In genomic region chr7:94046029-94046428, GRCm38 (mm10) we compare ENCODE assay signal across 10 mouse cellular contexts.
DNase-seq lines count a peak whose midpoint lies in the region; ATAC-seq and TF ChIP-seq lines count a peak whose summit lies in the region.
"Had no signal": no experiment of that assay in that cellular context is flagged by ENCODE, and none has a peak within 500 bp of the region (broad histone marks: within the 10 kb centered on the region; RNA-seq: fewer than 3 reads in every experiment).

No protein-coding gene starts in this region.

- no peak for TF ChIP-seq POLR2A in MEL (IDR thresholded peaks at IDR 0.05; ENCODE audit: control insufficient read depth in 1 of 2, insufficient read depth in 1 of 2, low read depth in 1 of 2, low read length in 2 of 2, poor library complexity in 1 of 2)

- H3K4me1 ChIP-seq in hindbrain, embryonic 11.5 days (replicated peaks; ENCODE audit: control insufficient read depth, insufficient read depth, low read length), result no peaks in the 10 kb centered on the region
- peaks cover 7% of the 10 kb centered on the region for H3K4me1 ChIP-seq in hindbrain, embryonic 13.5 days (replicated peaks)
- H3K4me1 ChIP-seq in MEL (ENCODE audit: control insufficient read depth in 1 of 2, insufficient read depth in 2 of 2, low read length in 2 of 2), result no peaks in the 10 kb centered on the region

- H3K79me2 ChIP-seq in MEL (ENCODE audit: control insufficient read depth, insufficient read depth, low read length, poor library complexity), result no peaks in the 10 kb centered on the region

- H3K9ac ChIP-seq in hindbrain, embryonic 11.5 days (ENCODE audit: low read depth, low read length), result no peak overlapping the region
- no peak overlapping the region for H3K9ac ChIP-seq in hindbrain, embryonic 13.5 days
- H3K9ac ChIP-seq in MEL (ENCODE audit: control insufficient read depth, low read depth, low read length, poor library complexity, severe bottlenecking), result no peak overlapping the region

- no peak overlapping the region for H3K4me3 ChIP-seq in hindbrain, embryonic 11.5 days (ENCODE audit: low read depth, low read length)
- H3K4me3 ChIP-seq in hindbrain, embryonic 13.5 days, result no peak overlapping the region
- H3K4me3 ChIP-seq in MEL (ENCODE audit: control insufficient read depth in 1 of 2, insufficient read depth in 1 of 2, low read depth in 2 of 2, low read length in 2 of 2), result no peak overlapping the region
- H3K4me3 ChIP-seq: erythroblast, embryonic 14.5 days had no signal

- no peaks in the 10 kb centered on the region for H3K9me3 ChIP-seq in hindbrain, embryonic 11.5 days (ENCODE audit: control insufficient read depth, low read length)
- no peaks in the 10 kb centered on the region for H3K9me3 ChIP-seq in hindbrain, embryonic 13.5 days
- no peaks in the 10 kb centered on the region for H3K9me3 ChIP-seq in MEL (replicated peaks; ENCODE audit: insufficient read depth, low read length)

- peak; percentile 39 for TF ChIP-seq RAD21 in MEL (IDR thresholded peaks at IDR 0.05; ENCODE audit: low read depth, low read length)

- H3K27ac ChIP-seq in hindbrain, embryonic 11.5 days (ENCODE audit: low read depth, low read length), result no peak overlapping the region
- no peak overlapping the region for H3K27ac ChIP-seq in hindbrain, embryonic 13.5 days
- no peak overlapping the region for H3K27ac ChIP-seq in MEL (ENCODE audit: control insufficient read depth, low read depth, low read length)

- peak in 2 of 3 experiments; percentile 20 to 50; a peak in 2 of 6 replicates for TF ChIP-seq CTCF in MEL (IDR thresholded peaks at IDR 0.05 in 2 of 3, conservative IDR thresholded peaks at IDR 0.05 in 1 of 3; ENCODE audit: control insufficient read depth in 1 of 3, insufficient read depth in 1 of 3, low read depth in 2 of 3, low read length in 3 of 3, poor library complexity in 1 of 3, severe bottlenecking in 1 of 3)

- no peak overlapping the region for H3K4me2 ChIP-seq in hindbrain, embryonic 11.5 days (replicated peaks; ENCODE audit: low read depth, low read length)
- H3K4me2 ChIP-seq in hindbrain, embryonic 13.5 days, result no peak overlapping the region

- WGBS in hindbrain, embryonic 11.5 days, result 29% methylated on average over 1 of the region's 1 CpGs
- 19% methylated on average over 1 of the region's 1 CpGs for WGBS in hindbrain, embryonic 13.5 days

- H3K36me3 ChIP-seq in hindbrain, embryonic 11.5 days (ENCODE audit: control insufficient read depth, insufficient read depth, low read length), result no peaks in the 10 kb centered on the region
- H3K36me3 ChIP-seq in hindbrain, embryonic 13.5 days, result no peaks in the 10 kb centered on the region
- no peaks in the 10 kb centered on the region for H3K36me3 ChIP-seq in MEL (ENCODE audit: control insufficient read depth in 1 of 2, insufficient read depth in 2 of 2, low read length in 2 of 2)

- 0 out of 2 replicates have a peak, but pooled peaks have one; percentile 26 for ATAC-seq in hindbrain, embryonic 11.5 days (ENCODE audit: low FRiP score)
- no peak for ATAC-seq in hindbrain, embryonic 13.5 days (ENCODE audit: low FRiP score)

- no peaks in the 10 kb centered on the region for H3K27me3 ChIP-seq in hindbrain, embryonic 11.5 days (ENCODE audit: control insufficient read depth, insufficient read depth, low read length)
- no peaks in the 10 kb centered on the region for H3K27me3 ChIP-seq in hindbrain, embryonic 13.5 days
- H3K27me3 ChIP-seq in MEL (ENCODE audit: control insufficient read depth in 1 of 2, insufficient read depth in 2 of 2, low read length in 2 of 2), result no peaks in the 10 kb centered on the region

- no peak for TF ChIP-seq EP300 in MEL (IDR thresholded peaks at IDR 0.05; ENCODE audit: low read depth in 1 of 2, low read length in 2 of 2)

- peak; percentile 16 for DNase-seq in hindbrain, embryonic 11.5 days (ENCODE audit: low spot score)
- peak; percentile 56 for DNase-seq in 3T3-L1 (ENCODE audit: low read depth, low spot score)
- peak; percentile 14 for DNase-seq in MEL (ENCODE audit: low read depth, low spot score)
- DNase-seq in fibroblast of lung, adult 2 months (ENCODE audit: low read depth), result peak; percentile 5
- DNase-seq in right cerebral cortex, adult 2 months (ENCODE audit: low spot score in 2 of 2), result no peak
- no peak for DNase-seq in frontal cortex, postnatal 10 days (ENCODE audit: low spot score in 2 of 2)
- no peak for DNase-seq in ovary, adult 18-20 months (ENCODE audit: low spot score)
- DNase-seq: kidney, postnatal 10 days had no signal

TF ChIP-seq in MEL, 35 proteins besides CTCF, POLR2A, EP300 and RAD21:
- TF ChIP-seq ZNF384 (IDR thresholded peaks at IDR 0.05; ENCODE audit: low read depth, low read length) (peak; percentile 49; the same call in 1 of the 2 replicates), POLR2AphosphoS2 (IDR thresholded peaks at IDR 0.05; ENCODE audit: low read length) (no peak), MAFK (IDR thresholded peaks at IDR 0.05; ENCODE audit: borderline replicate concordance, low read depth, low read length) (no peak), TCF12 (IDR thresholded peaks at IDR 0.05; ENCODE audit: low read depth, low read length) (no peak), JUND (IDR thresholded peaks at IDR 0.05; ENCODE audit: low read depth, low read length) (no peak), MEF2A (IDR thresholded peaks at IDR 0.05; ENCODE audit: extremely low read depth, insufficient replicate concordance, low read depth, low read length, poor library complexity, severe bottlenecking) (no peak), SMC3 (IDR thresholded peaks at IDR 0.05; ENCODE audit: low read depth, low read length) (peak; percentile 51)

Comparison
In these comparisons a context has a peak if more than half of its experiments do, and no peak if none do; other contexts are left out.
1. DNase-seq: peak in hindbrain, embryonic 11.5 days (single experiment), 3T3-L1 (single experiment), MEL (single experiment) and fibroblast of lung, adult 2 months (single experiment); none in right cerebral cortex, adult 2 months (0 of 2), frontal cortex, postnatal 10 days (0 of 2) and ovary, adult 18-20 months (single experiment).